12 mouse cellular contexts compared by ENCODE assay signal in genomic region chr10:3978792-3979488, GRCm38 (mm10). TPM values are rescaled to one million over a fixed set of nuclear protein-coding genes. Genes with fewer than 3 reads are reported as not detected.
A peak's percentile ranks its signal among the peaks of the same experiment; 100 is the strongest.
DNase-seq lines count a peak whose midpoint lies in the region; ATAC-seq and TF ChIP-seq lines count a peak whose summit lies in the region.
"Had no signal": no experiment of that assay in that cellular context is flagged by ENCODE, and none has a peak within 500 bp of the region (broad histone marks: within the 10 kb centered on the region; RNA-seq: fewer than 3 reads in every experiment).

No protein-coding gene starts in this region.

- WGBS in hindbrain, embryonic 14.5 days, result 92% methylated on average over 5 of the region's 5 CpGs
- 92% methylated on average over 5 of the region's 5 CpGs for WGBS in hindbrain, embryonic 12.5 days
- WGBS in lung, postnatal 0 days, result 76% methylated on average over 5 of the region's 5 CpGs
- WGBS in midbrain, postnatal 0 days, result 88% methylated on average over 5 of the region's 5 CpGs

- H3K27me3 ChIP-seq in hindbrain, embryonic 14.5 days (ENCODE audit: control insufficient read depth, insufficient read depth, low read length), result no peaks in the 10 kb centered on the region
- H3K27me3 ChIP-seq in hindbrain, embryonic 12.5 days, result no peaks in the 10 kb centered on the region
- no peaks in the 10 kb centered on the region for H3K27me3 ChIP-seq in lung, postnatal 0 days (replicated peaks; ENCODE audit: insufficient read depth, low read length)
- no peaks in the 10 kb centered on the region for H3K27me3 ChIP-seq in midbrain, postnatal 0 days (ENCODE audit: insufficient read depth, low read length)
- H3K27me3 ChIP-seq: liver, embryonic 15.5 days had no signal

- no peak overlapping the region for H3K9ac ChIP-seq in hindbrain, embryonic 14.5 days
- no peak overlapping the region for H3K9ac ChIP-seq in hindbrain, embryonic 12.5 days
- no peak overlapping the region for H3K9ac ChIP-seq in lung, postnatal 0 days (replicated peaks; ENCODE audit: low read depth)
- H3K9ac ChIP-seq in midbrain, postnatal 0 days (replicated peaks; ENCODE audit: low read length, poor library complexity, severe bottlenecking), result no peak overlapping the region
- H3K9ac ChIP-seq: liver, embryonic 15.5 days had no signal

- no peak overlapping the region for H3K27ac ChIP-seq in hindbrain, embryonic 14.5 days
- H3K27ac ChIP-seq in hindbrain, embryonic 12.5 days, result no peak overlapping the region
- no peak overlapping the region for H3K27ac ChIP-seq in lung, postnatal 0 days (ENCODE audit: low read length)
- no peak overlapping the region for H3K27ac ChIP-seq in midbrain, postnatal 0 days (ENCODE audit: low read depth, low read length)
- H3K27ac ChIP-seq: forebrain, embryonic 10.5 days had no signal

- H3K4me1 ChIP-seq in hindbrain, embryonic 14.5 days (replicated peaks; ENCODE audit: control insufficient read depth, insufficient read depth, low read length), result 0 out of 2 replicates have a peak, but pooled peaks cover 4% of the 10 kb centered on the region
- H3K4me1 ChIP-seq in hindbrain, embryonic 12.5 days, result 0 out of 2 replicates have a peak, but pooled peaks cover 2% of the 10 kb centered on the region
- H3K4me1 ChIP-seq in lung, postnatal 0 days (ENCODE audit: insufficient read depth, low read depth, low read length), result peaks cover 4% of the 10 kb centered on the region; the same call in 1 of the 2 replicates
- H3K4me1 ChIP-seq in midbrain, postnatal 0 days (ENCODE audit: insufficient read depth, low read length), result no peaks in the 10 kb centered on the region

- no peak overlapping the region for H3K4me2 ChIP-seq in hindbrain, embryonic 14.5 days (replicated peaks)
- H3K4me2 ChIP-seq in hindbrain, embryonic 12.5 days (replicated peaks), result no peak overlapping the region
- H3K4me2 ChIP-seq in lung, postnatal 0 days (replicated peaks; ENCODE audit: low read depth, low read length), result no peak overlapping the region
- no peak overlapping the region for H3K4me2 ChIP-seq in midbrain, postnatal 0 days (ENCODE audit: low read depth, low read length, poor library complexity, severe bottlenecking)
- H3K4me2 ChIP-seq: liver, embryonic 15.5 days had no signal

- no peak for TF ChIP-seq CTCF in lung, postnatal 0 days (IDR thresholded peaks at IDR 0.05)
- TF ChIP-seq CTCF in midbrain, postnatal 0 days (IDR thresholded peaks at IDR 0.05), result no peak

- peak; percentile 27 for DNase-seq in hindbrain, embryonic 14.5 days (ENCODE audit: low spot score)
- DNase-seq in lung, postnatal 0 days (ENCODE audit: low spot score), result peak; percentile 14
- no peak for DNase-seq in lung, adult 18-20 months
- DNase-seq in cerebellum, adult 18-20 months, result peak; percentile 93 to 96
- peak; percentile 83 for DNase-seq in midbrain, postnatal 0 days (ENCODE audit: low spot score)
- DNase-seq in lung, postnatal 10 days, result no peak
- DNase-seq in thymus, postnatal 4 days, result no peak
- DNase-seq: kidney, postnatal 10 days; thymus, postnatal 36 days had no signal

- no peaks in the 10 kb centered on the region for H3K9me3 ChIP-seq in hindbrain, embryonic 14.5 days (ENCODE audit: control insufficient read depth, low read length)
- no peaks in the 10 kb centered on the region for H3K9me3 ChIP-seq in hindbrain, embryonic 12.5 days (replicated peaks)
- no peaks in the 10 kb centered on the region for H3K9me3 ChIP-seq in lung, postnatal 0 days (ENCODE audit: low read length)
- no peaks in the 10 kb centered on the region for H3K9me3 ChIP-seq in midbrain, postnatal 0 days (ENCODE audit: low read length)
- H3K9me3 ChIP-seq: liver, embryonic 15.5 days had no signal

- no peak for TF ChIP-seq EP300 in lung, postnatal 0 days (IDR thresholded peaks at IDR 0.05)

- H3K4me3 ChIP-seq in hindbrain, embryonic 14.5 days (replicated peaks; ENCODE audit: low read length), result no peak overlapping the region
- H3K4me3 ChIP-seq in hindbrain, embryonic 12.5 days, result no peak overlapping the region
- H3K4me3 ChIP-seq in lung, postnatal 0 days (ENCODE audit: low read depth, low read length), result no peak overlapping the region
- no peak overlapping the region for H3K4me3 ChIP-seq in midbrain, postnatal 0 days (ENCODE audit: low read depth, low read length)
- H3K4me3 ChIP-seq: forebrain, embryonic 10.5 days; liver, embryonic 15.5 days had no signal

- no peaks in the 10 kb centered on the region for H3K36me3 ChIP-seq in hindbrain, embryonic 14.5 days (replicated peaks; ENCODE audit: control insufficient read depth, insufficient read depth)
- peaks cover 20% of the 10 kb centered on the region; the same call in 1 of the 2 replicates for H3K36me3 ChIP-seq in hindbrain, embryonic 12.5 days
- 0 out of 2 replicates have a peak, but pooled peaks cover 3% of the 10 kb centered on the region for H3K36me3 ChIP-seq in lung, postnatal 0 days (ENCODE audit: insufficient read depth, low read length)
- peaks cover 7% of the 10 kb centered on the region for H3K36me3 ChIP-seq in midbrain, postnatal 0 days (ENCODE audit: insufficient read depth, low read length)

- peak; percentile 49; the same call in 1 of the 2 replicates for ATAC-seq in hindbrain, embryonic 14.5 days (ENCODE audit: low FRiP score)
- ATAC-seq in hindbrain, embryonic 12.5 days (ENCODE audit: low FRiP score), result no peak
- ATAC-seq in lung, postnatal 0 days, result no peak
- ATAC-seq in midbrain, postnatal 0 days (ENCODE audit: low FRiP score), result peak; percentile 64

RNA-seq across cellular contexts. Expression of gene Mthfd1l, which starts 6.0 kb away (rescaled TPM):
- 7.0 and 8.0 TPM in 2 replicates for polyA plus RNA-seq in hindbrain, embryonic 14.5 days (2014; fragmentation: Nextera tagmentation; extraction: Ambion mirVana)
- 8.3 and 9.1 TPM in 2 replicates for polyA plus RNA-seq in hindbrain, embryonic 12.5 days (2016; fragmentation: Nextera tagmentation; extraction: Ambion mirVana)
- 3.0 and 3.7 TPM in 2 replicates for polyA plus RNA-seq in lung, postnatal 0 days (2015; fragmentation: Nextera tagmentation; extraction: Ambion mirVana)
- 9.2 and 10.3 TPM in 2 replicates for total RNA-seq in midbrain, postnatal 0 days (2014; rRNA removed)
- polyA plus RNA-seq in midbrain, postnatal 0 days (2015; fragmentation: Nextera tagmentation; extraction: Ambion mirVana), result 7.9 and 8.6 TPM in 2 replicates

Comparison
In these comparisons a context has a peak if more than half of its experiments do, and no peak if none do; other contexts are left out.
1. ATAC-seq: peak in hindbrain, embryonic 14.5 days (single experiment) and midbrain, postnatal 0 days (single experiment); none in hindbrain, embryonic 12.5 days (single experiment) and lung, postnatal 0 days (single experiment).
2. DNase-seq: peak in hindbrain, embryonic 14.5 days (single experiment), lung, postnatal 0 days (single experiment), cerebellum, adult 18-20 months (2 of 2) and midbrain, postnatal 0 days (single experiment); none in lung, adult 18-20 months (0 of 2), lung, postnatal 10 days (single experiment) and thymus, postnatal 4 days (single experiment).